Mouse (Mus musculus): ENCODE data around the gene Nepro. TPM values are rescaled to one million over a fixed set of nuclear protein-coding genes. Genes with fewer than 3 reads are reported as not detected.
A peak's percentile ranks its signal among the peaks of the same experiment; 100 is the strongest.

Gene Nepro
- polyA plus RNA-seq, 1 experiment from 2014 or later: 11.9 TPM

DNA sequence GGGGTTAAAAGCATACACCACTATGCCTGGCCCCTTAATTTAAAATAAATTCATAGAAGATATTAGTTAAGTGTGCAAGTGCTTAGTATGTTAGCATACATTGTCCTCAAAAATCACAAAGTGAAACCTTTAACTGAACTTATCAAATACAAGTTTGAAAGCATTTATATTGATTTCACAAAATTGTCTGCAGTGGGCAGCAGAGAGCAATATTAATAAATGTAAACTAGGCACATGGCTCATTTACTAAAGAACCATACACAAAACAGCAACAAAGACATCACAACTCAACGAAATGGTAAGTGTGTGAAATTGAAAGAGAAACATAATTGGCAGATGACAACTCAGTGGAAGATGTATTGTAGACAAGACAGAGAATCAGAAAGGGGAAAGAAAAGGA, 37.7 kb downstream of the Nepro start:
- H3K4me3 ChIP-seq (ENCODE audit: low read depth, low read length): no peak overlapping the region
- no peak for ATAC-seq (ENCODE audit: insufficient number of reproducible peaks, low FRiP score, low TSS enrichment, low read depth)
- no peak overlapping the region for H3K4me2 ChIP-seq (ENCODE audit: low read depth, severe bottlenecking)
- no peak overlapping the region for H3K27ac ChIP-seq (replicated peaks; ENCODE audit: low read depth, low read length)
- no peaks in the 10 kb centered on the region for H3K4me1 ChIP-seq (ENCODE audit: control insufficient read depth, insufficient read depth, low read length)
- WGBS: 78% methylated on average over 1 of the region's 1 CpGs
- no peaks in the 10 kb centered on the region for H3K36me3 ChIP-seq (ENCODE audit: control insufficient read depth, insufficient read depth, low read length)
- no peaks in the 10 kb centered on the region for H3K27me3 ChIP-seq (ENCODE audit: control insufficient read depth, insufficient read depth, low read length)
- no peaks in the 10 kb centered on the region for H3K9me3 ChIP-seq (ENCODE audit: control insufficient read depth, low read length)
- DNase-seq (ENCODE audit: low spot score): no peak
- H3K9ac ChIP-seq (ENCODE audit: low read length): no peak overlapping the region

DNA sequence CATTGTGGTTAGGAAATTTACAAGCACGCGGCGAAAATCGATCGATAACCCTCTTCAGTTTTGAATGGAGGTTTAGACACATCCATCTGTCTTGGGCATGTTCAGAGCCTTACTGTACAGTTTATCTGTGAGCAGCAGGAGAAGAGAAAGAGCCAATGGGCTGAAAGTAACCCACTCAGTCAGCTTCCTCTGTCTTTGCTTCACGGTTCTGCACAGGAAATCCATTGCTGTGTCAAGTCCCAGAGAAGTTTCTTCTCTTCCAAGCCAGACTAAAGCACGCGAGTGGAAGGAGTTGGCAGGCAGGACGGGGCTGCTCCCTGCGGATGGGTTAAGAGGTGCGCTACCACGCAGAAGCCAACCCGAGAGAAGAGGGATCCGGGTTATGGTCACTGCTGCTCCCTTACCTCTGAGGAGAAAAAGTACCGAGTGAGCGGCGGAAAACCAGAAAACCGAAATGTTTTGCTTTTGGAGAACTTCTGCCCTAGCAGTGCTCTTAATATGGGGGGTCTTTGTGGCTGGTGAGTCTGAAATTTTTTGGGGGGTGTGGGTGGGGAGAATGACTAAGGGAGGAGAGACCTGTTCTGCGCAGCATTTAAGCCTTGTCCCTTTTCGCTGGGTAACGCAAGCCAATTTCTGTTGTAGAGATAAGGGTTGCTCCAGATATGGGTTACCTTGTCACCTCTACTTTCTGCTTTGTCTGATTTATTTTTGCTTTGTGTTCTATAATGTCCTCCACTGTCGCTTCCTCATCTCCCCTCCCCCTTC, 41.6 kb downstream of the Nepro start, which contains the start of gene Cd200r1:
Cd200r1 (plus strand) TSS at position 182 of the 765 bp plus-strand sequence.
- H3K9me3 ChIP-seq (ENCODE audit: control insufficient read depth, low read length): no peaks in the 10 kb centered on the region
- 79% methylated on average over 22 of the region's 22 CpGs for WGBS
- DNase-seq (ENCODE audit: low spot score): no peak
- no peaks in the 10 kb centered on the region for H3K36me3 ChIP-seq (ENCODE audit: control insufficient read depth, insufficient read depth, low read length)
- H3K9ac ChIP-seq (ENCODE audit: low read length): no peak within 1 kb of the TSS
- no peaks in the 10 kb centered on the region for H3K27me3 ChIP-seq (ENCODE audit: control insufficient read depth, insufficient read depth, low read length)
- ATAC-seq (ENCODE audit: insufficient number of reproducible peaks, low FRiP score, low TSS enrichment, low read depth): no peak
- H3K4me1 ChIP-seq (ENCODE audit: control insufficient read depth, insufficient read depth, low read length): no peaks in the 10 kb centered on the region
- no peak within 1 kb of the TSS for H3K4me3 ChIP-seq (ENCODE audit: low read depth, low read length)
- H3K4me2 ChIP-seq (ENCODE audit: low read depth, severe bottlenecking): no peak within 1 kb of the TSS
- H3K27ac ChIP-seq (replicated peaks; ENCODE audit: low read depth, low read length): no peak within 1 kb of the TSS

DNA sequence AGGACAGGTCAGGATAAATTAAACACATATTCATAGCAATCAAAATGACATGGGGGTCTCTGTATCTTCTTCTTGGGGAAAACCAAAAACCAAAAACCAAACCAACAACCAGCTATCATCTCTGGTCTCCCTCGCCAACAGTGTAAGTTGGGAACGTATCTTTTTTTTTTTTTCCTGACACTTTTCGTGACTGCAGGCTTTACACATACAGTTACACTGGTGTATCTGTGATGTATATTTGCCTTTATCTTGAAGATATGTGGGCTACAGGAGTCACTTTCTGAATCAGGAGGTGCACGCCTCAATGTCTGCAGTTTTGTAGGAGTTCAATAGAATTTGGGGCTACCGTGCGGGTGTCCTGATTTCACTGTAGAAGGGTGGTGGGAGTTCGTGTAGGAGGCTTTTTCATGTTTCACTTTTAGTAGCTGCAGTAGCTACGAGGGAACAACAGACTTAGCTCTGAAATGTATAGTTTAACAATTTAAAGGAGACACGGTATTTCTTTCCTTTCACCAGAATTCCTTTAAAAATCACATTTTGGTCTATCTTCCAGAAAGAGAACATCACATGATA, 42.3 kb downstream of the Nepro start:
- Histone ChIP-seq H3K9ac (ENCODE audit: low read length) (no peak overlapping the region), H3K4me3 (ENCODE audit: low read depth, low read length) (no peak overlapping the region), H3K36me3 (ENCODE audit: control insufficient read depth, insufficient read depth, low read length) (no peaks in the 10 kb centered on the region), H3K27me3 (ENCODE audit: control insufficient read depth, insufficient read depth, low read length) (no peaks in the 10 kb centered on the region), H3K9me3 (ENCODE audit: control insufficient read depth, low read length) (no peaks in the 10 kb centered on the region), H3K4me2 (ENCODE audit: low read depth, severe bottlenecking) (no peak overlapping the region), H3K27ac (replicated peaks; ENCODE audit: low read depth, low read length) (no peak overlapping the region), H3K4me1 (ENCODE audit: control insufficient read depth, insufficient read depth, low read length) (no peaks in the 10 kb centered on the region)
- ATAC-seq (ENCODE audit: insufficient number of reproducible peaks, low FRiP score, low TSS enrichment, low read depth): no peak
- no peak for DNase-seq (ENCODE audit: low spot score)
- WGBS: 87% methylated on average over 9 of the region's 9 CpGs

DNA sequence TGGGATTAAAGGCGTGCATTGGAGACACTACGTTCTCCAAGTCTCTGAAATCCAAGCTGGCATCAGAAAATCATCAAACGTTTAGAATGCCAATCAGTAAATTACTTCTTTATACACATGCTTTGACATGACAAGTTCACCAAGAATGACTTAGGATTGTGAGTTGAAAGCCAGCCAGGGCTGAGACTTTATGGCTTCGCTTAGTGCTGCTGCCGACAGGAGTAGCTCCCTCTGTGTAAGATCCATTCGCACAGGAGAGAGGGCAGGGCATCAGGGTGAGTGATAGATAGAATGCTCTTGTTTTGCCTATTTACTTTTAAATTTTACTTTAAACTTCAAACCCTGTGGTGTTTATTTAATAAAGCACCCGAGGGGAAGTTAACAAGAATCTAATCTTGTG, 43.4 kb downstream of the Nepro start:
- Histone ChIP-seq H3K36me3 (ENCODE audit: control insufficient read depth, insufficient read depth, low read length) (no peaks in the 10 kb centered on the region), H3K9ac (ENCODE audit: low read length) (no peak overlapping the region), H3K27ac (replicated peaks; ENCODE audit: low read depth, low read length) (no peak overlapping the region), H3K4me2 (ENCODE audit: low read depth, severe bottlenecking) (no peak overlapping the region), H3K27me3 (ENCODE audit: control insufficient read depth, insufficient read depth, low read length) (no peaks in the 10 kb centered on the region), H3K4me1 (ENCODE audit: control insufficient read depth, insufficient read depth, low read length) (no peaks in the 10 kb centered on the region), H3K9me3 (ENCODE audit: control insufficient read depth, low read length) (no peaks in the 10 kb centered on the region), H3K4me3 (ENCODE audit: low read depth, low read length) (no peak overlapping the region)
- DNase-seq (ENCODE audit: low spot score): no peak
- 83% methylated on average over 7 of the region's 7 CpGs for WGBS
- ATAC-seq (ENCODE audit: insufficient number of reproducible peaks, low FRiP score, low TSS enrichment, low read depth): no peak

DNA sequence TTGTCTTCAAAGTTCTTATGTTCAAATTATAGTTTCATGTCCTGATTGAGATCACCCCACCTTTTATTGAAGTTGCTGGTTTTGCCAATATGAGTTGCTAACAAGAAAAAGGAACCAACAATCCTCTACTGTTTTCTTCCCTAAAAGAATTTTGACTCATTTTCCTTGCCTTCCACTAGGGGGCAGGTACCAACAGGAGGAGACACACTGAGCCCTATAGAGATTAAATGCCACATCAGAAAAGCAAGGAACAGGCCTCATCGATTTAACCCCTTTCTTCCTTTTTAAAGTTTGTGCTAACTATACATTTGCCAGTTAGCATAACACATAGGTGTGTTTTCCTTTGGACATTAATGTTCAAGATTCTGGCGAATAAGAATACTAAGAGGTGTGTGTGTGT, 43.9 kb downstream of the Nepro start:
- Histone ChIP-seq H3K9me3 (ENCODE audit: control insufficient read depth, low read length) (no peaks in the 10 kb centered on the region), H3K4me2 (ENCODE audit: low read depth, severe bottlenecking) (no peak overlapping the region), H3K4me1 (ENCODE audit: control insufficient read depth, insufficient read depth, low read length) (no peaks in the 10 kb centered on the region), H3K9ac (ENCODE audit: low read length) (no peak overlapping the region), H3K27ac (replicated peaks; ENCODE audit: low read depth, low read length) (no peak overlapping the region), H3K27me3 (ENCODE audit: control insufficient read depth, insufficient read depth, low read length) (no peaks in the 10 kb centered on the region), H3K36me3 (ENCODE audit: control insufficient read depth, insufficient read depth, low read length) (no peaks in the 10 kb centered on the region), H3K4me3 (ENCODE audit: low read depth, low read length) (no peak overlapping the region)
- 50% methylated on average over 2 of the region's 2 CpGs for WGBS
- peak; percentile 59; the same call in 1 of the 2 replicates for ATAC-seq (ENCODE audit: insufficient number of reproducible peaks, low FRiP score, low TSS enrichment, low read depth)
- no peak for DNase-seq (ENCODE audit: low spot score)

DNA sequence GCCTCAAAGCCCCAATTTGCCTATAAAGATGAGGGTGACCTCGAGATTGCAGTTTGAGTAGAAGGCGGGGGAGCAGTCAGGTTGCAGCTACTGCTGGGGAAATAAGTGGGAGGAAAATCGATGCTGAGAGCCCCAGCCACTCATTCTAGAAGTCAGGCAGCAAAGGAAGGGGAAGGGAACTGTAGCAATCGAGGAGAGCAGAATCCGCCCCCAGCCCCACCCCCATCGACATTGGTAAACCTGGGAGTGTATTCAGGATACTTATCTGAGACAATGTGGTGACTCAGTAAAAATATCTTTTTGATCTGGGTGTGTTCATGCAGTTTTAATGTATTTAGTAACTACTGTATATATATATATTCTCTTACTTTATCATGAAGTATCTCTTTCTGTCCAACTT, 48.5 kb downstream of the Nepro start:
- 76% methylated on average over 6 of the region's 6 CpGs for WGBS
- DNase-seq (ENCODE audit: low spot score) (no peak), ATAC-seq (ENCODE audit: insufficient number of reproducible peaks, low FRiP score, low TSS enrichment, low read depth) (no peak)
- Histone ChIP-seq H3K9me3 (ENCODE audit: control insufficient read depth, low read length) (no peaks in the 10 kb centered on the region), H3K4me1 (ENCODE audit: control insufficient read depth, insufficient read depth, low read length) (no peaks in the 10 kb centered on the region), H3K36me3 (ENCODE audit: control insufficient read depth, insufficient read depth, low read length) (no peaks in the 10 kb centered on the region), H3K27ac (replicated peaks; ENCODE audit: low read depth, low read length) (no peak overlapping the region), H3K4me2 (ENCODE audit: low read depth, severe bottlenecking) (no peak overlapping the region), H3K9ac (ENCODE audit: low read length) (no peak overlapping the region), H3K27me3 (ENCODE audit: control insufficient read depth, insufficient read depth, low read length) (no peaks in the 10 kb centered on the region), H3K4me3 (ENCODE audit: low read depth, low read length) (no peak overlapping the region)

DNA sequence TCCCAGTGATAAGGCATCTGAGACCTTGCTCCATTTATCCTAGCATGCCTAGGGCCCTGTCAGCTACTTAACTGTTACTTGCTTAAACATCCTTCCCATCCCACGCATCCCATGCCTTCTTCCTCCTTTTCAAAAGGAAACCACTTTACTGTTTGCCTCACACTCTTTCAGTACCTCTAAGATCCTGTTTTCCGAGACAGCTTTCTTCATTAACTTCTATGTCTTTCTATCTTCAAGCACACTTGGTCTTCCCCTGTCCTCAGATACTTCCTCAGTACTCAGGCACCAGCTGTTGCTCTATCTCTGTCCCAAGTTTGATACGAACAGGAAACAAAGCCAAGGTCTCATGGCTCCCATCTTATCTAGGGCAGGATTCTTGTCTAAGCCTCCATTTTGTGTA, 49.6 kb downstream of the Nepro start:
- H3K9me3 ChIP-seq (ENCODE audit: control insufficient read depth, low read length): no peaks in the 10 kb centered on the region
- no peaks in the 10 kb centered on the region for H3K4me1 ChIP-seq (ENCODE audit: control insufficient read depth, insufficient read depth, low read length)
- no peak for ATAC-seq (ENCODE audit: insufficient number of reproducible peaks, low FRiP score, low TSS enrichment, low read depth)
- WGBS: 90% methylated on average over 3 of the region's 3 CpGs
- H3K4me3 ChIP-seq (ENCODE audit: low read depth, low read length): no peak overlapping the region
- no peak for DNase-seq (ENCODE audit: low spot score)
- no peak overlapping the region for H3K9ac ChIP-seq (ENCODE audit: low read length)
- no peaks in the 10 kb centered on the region for H3K27me3 ChIP-seq (ENCODE audit: control insufficient read depth, insufficient read depth, low read length)
- no peak overlapping the region for H3K4me2 ChIP-seq (ENCODE audit: low read depth, severe bottlenecking)
- no peak overlapping the region for H3K27ac ChIP-seq (replicated peaks; ENCODE audit: low read depth, low read length)
- no peaks in the 10 kb centered on the region for H3K36me3 ChIP-seq (ENCODE audit: control insufficient read depth, insufficient read depth, low read length)

DNA sequence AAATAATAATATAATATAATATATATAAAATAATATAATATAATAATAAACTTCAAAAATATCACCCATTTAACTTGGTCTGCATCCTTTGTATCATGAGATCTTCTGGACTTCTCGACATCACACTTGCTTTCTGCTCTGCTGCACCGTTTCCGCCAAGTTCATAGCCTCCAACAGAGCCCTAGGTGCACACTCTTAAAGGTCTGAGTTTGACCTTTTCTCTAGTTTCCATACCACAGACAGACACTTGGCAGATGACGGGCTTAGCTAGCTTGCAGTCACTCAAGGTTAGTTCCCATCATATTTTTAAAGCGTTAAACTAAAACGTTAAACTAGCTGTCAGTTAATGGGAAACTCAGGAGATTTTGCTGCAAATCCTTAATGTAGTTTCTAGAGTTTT, 50.1 kb downstream of the Nepro start:
- Histone ChIP-seq H3K4me2 (ENCODE audit: low read depth, severe bottlenecking) (no peak overlapping the region), H3K9ac (ENCODE audit: low read length) (no peak overlapping the region), H3K4me3 (ENCODE audit: low read depth, low read length) (no peak overlapping the region), H3K36me3 (ENCODE audit: control insufficient read depth, insufficient read depth, low read length) (no peaks in the 10 kb centered on the region), H3K27me3 (ENCODE audit: control insufficient read depth, insufficient read depth, low read length) (no peaks in the 10 kb centered on the region), H3K4me1 (ENCODE audit: control insufficient read depth, insufficient read depth, low read length) (no peaks in the 10 kb centered on the region), H3K27ac (replicated peaks; ENCODE audit: low read depth, low read length) (no peak overlapping the region), H3K9me3 (ENCODE audit: control insufficient read depth, low read length) (no peaks in the 10 kb centered on the region)
- DNase-seq (ENCODE audit: low spot score): no peak
- ATAC-seq (ENCODE audit: insufficient number of reproducible peaks, low FRiP score, low TSS enrichment, low read depth): no peak
- WGBS: 89% methylated on average over 6 of the region's 6 CpGs

Measured in limb, embryonic 11.5 days (tissue).